Mouse (Mus musculus) left cerebral cortex, adult 8-10 months (tissue): Measurements from ENCODE around the gene Itfg2. TPM values are rescaled to one million over a fixed set of nuclear protein-coding genes. Genes with fewer than 3 reads are reported as not detected.
"Not testable (repeated sequence)": the region's sequence is repeated elsewhere in the genome, so short reads cannot be mapped to it uniquely, and the experiment has no call there.

Experiments
- DNase-seq, 2 experiments: peaks; one replicate each; pipeline ENCODE4 v3.0.0; 2022; ENCODE audit warnings: low spot score in 2 of 2
- total RNA-seq, 4 experiments: library from RNA; stranded (reverse); gene quantifications; 2 replicates each; pipeline ENCODE4 v1.2.4; 2022

Itfg2 gene
- total RNA-seq, 4 experiments from 2014 or later, result 25.7 to 34.9 (median 29.0) TPM

GRCm38 (mm10) chr6:128385026-128385425 lies 39.7 kb downstream of the Itfg2 start:
- no peak for DNase-seq

- DNase-seq, result no peak
These were observed 41.0 kb downstream of the Itfg2 start for GRCm38 (mm10) chr6:128383752-128384151.

- DNase-seq, result no peak
These were observed 43.5 kb downstream of the Itfg2 start for GRCm38 (mm10) chr6:128381254-128381653.

- not testable (repeated sequence) for DNase-seq
These were observed 44.0 kb downstream of the Itfg2 start for GRCm38 (mm10) chr6:128380594-128381167.

- no peak for DNase-seq
These were observed 45.1 kb downstream of the Itfg2 start for GRCm38 (mm10) chr6:128379636-128380035.

- DNase-seq, result no peak
These were observed 48.2 kb downstream of the Itfg2 start for GRCm38 (mm10) chr6:128376371-128377085.

GRCm38 (mm10) chr6:128375192-128375591 lies 49.5 kb downstream of the Itfg2 start, which contains the start of the genes Tex52 and Gm44596:
Gene Tex52 (plus strand): TSS chr6:128375456.
Gene Gm44596 (plus strand): TSS chr6:128375503.
- DNase-seq, result peak in 1 of 2 experiments; percentile 36

- no peak for DNase-seq
These were observed 54.7 kb downstream of the Itfg2 start for GRCm38 (mm10) chr6:128370040-128370439.

GRCm38 (mm10) chr6:128366466-128366865 lies 58.3 kb downstream of the Itfg2 start:
- no peak for DNase-seq

- DNase-seq, result no peak
These were observed 60.0 kb downstream of the Itfg2 start for GRCm38 (mm10) chr6:128364721-128365120.

- DNase-seq, result no peak
These were observed 61.5 kb downstream of the Itfg2 start for GRCm38 (mm10) chr6:128363007-128363825.

GRCm38 (mm10) chr6:128362381-128363006 lies 62.2 kb downstream of the Itfg2 start, which contains the start of the genes Rhno1 and Foxm1:
Gene Rhno1 (minus strand): TSS chr6:128362911.
Gene Foxm1 (plus strand): TSS chr6:128362967.
- peak; percentile 67 to 69 for DNase-seq

GRCm38 (mm10) chr6:128361901-128362300 lies 62.8 kb downstream of the Itfg2 start:
- DNase-seq, result no peak

Other genes starting within 250 kb of the Itfg2 start
- gene Tead4, start 124.1 kb downstream of the Itfg2 start, total RNA-seq, result 1 to 10 TPM in 2 of 4 experiments, under 1 TPM in 2; 0.57 to 1.7 (median 0.92) TPM
- gene Tulp3, start 69.1 kb downstream of the Itfg2 start, total RNA-seq, result 10 to 100 TPM; 16.6 to 22.1 (median 20.2) TPM
- 10 to 100 TPM; 17.3 to 20.1 (median 18.8) TPM for gene Rhno1, start 62.0 kb downstream of the Itfg2 start, total RNA-seq
- 1 to 10 TPM in 3 of 4 experiments, under 1 TPM in 1; 0.81 to 1.8 (median 1.7) TPM for gene Foxm1, start 62.0 kb downstream of the Itfg2 start, total RNA-seq
- 1 to 10 TPM; 1.6 to 2.3 (median 1.9) TPM for gene Tex52, start 49.5 kb downstream of the Itfg2 start, total RNA-seq
- not detected for gene Gm44596, start 49.4 kb downstream of the Itfg2 start, total RNA-seq
- 10 to 100 TPM; 11.6 to 14.2 (median 11.9) TPM for gene Nrip2, start 25.6 kb downstream of the Itfg2 start, total RNA-seq
- 100 to 1,000 TPM; 107 to 120 (median 113) TPM for gene Fkbp4, start 13.7 kb upstream of the Itfg2 start, total RNA-seq
- not detected for gene Pzp, start 101.8 kb upstream of the Itfg2 start, total RNA-seq
- 10 to 100 TPM in 2 of 4 experiments, 1 to 10 TPM in 2; 6.2 to 13.6 (median 9.9) TPM for gene A2ml1, start 156.7 kb upstream of the Itfg2 start, total RNA-seq
- gene Klrb1a, start 198.6 kb upstream of the Itfg2 start, total RNA-seq, result not detected
- not detected for gene Clec2h, start 237.5 kb upstream of the Itfg2 start, total RNA-seq